Mouse (Mus musculus) 3T3-L1 (cell line): ENCODE measurements around the gene Lysmd4.

ENCODE experiments used
- DNase-seq: peaks from one replicate; pipeline ENCODE4 v3.0.0-alpha.2; 2015; ENCODE audit warnings: low read depth, low spot score

Lysmd4 gene

DNA sequence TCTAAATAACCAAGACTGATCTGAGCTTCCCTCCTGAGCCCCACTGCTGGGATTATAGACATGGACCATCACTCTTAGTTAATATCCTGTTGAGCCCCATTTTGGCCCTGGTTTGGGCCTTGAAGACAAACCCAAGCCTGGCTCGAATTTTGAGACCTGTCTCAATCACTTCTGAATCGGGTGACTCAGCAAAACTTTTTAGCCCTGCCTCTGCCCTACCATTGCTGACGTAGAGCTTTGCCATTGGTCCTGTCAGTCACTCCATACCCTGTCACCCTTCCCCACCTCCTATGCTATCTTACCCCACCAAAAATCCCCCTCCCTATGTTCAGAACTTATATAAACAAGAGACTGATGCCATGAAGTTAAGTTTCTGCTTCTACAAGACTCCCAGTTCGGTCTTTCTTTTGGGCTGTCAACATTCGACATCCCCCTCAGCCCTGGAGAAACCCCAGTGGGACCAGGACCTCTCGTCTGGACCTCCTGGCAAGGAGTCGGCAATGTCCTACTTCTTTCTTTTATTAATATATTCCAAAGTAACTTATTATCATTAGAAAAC, 119.8 kb downstream of the Lysmd4 start:
- DNase-seq: peak; percentile 9

DNA sequence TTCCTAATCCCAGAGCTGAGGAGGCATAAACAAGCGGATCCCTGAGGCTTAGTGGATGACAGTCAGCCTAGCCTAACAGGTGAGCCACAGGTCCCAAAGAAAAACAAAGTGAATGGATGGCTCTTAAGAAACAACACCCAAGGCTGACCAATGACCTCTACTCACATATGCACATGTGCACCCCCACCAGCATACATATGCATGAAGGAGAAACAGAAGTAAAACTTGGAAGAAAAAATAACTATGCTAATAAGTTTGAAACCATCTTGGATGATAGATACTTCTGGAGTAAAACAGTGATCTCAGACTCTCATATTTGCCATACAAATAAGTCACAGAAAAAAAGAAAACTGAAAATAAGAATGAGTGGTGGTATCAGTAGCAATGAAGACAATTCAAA, 122.1 kb downstream of the Lysmd4 start:
- no peak for DNase-seq

DNA sequence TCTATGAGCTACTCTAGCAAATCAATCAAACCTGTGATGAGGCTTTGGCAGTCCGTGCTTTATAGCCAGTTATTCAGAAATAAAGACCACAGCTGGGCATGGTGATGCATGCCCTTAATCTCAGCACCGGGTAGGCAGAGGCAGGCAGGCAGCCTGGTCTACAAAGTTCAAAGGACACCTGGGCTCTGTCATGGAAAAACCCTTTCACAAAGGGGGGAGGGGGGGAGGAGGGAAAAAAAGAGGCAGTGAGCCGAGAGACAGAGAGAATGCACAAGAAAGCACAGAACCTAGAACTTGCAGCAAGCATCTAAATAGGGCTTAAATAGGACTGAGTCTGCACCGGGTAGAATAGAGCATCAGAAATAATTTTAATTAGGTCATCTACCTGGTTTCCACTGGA, 130.6 kb downstream of the Lysmd4 start:
- DNase-seq: no peak

DNA sequence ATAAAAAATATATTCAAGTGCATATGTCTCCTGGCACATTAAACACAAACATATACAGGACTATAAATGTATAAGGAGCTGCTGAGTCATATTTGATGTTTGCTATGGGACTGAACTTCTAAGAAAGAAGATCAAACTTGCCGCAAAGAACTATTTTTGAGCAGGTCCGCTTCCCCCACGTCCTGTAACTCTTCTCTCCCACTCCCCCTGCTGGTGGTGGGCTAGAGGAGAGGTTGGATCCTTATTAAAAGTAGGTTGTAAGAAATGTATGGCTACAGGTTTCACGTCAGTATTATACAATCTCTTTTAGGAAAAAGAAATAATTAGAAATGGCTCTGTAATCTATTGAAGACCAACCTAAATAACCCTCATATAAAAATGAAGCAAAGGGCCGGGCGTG, 131.3 kb downstream of the Lysmd4 start:
- no peak for DNase-seq

DNA sequence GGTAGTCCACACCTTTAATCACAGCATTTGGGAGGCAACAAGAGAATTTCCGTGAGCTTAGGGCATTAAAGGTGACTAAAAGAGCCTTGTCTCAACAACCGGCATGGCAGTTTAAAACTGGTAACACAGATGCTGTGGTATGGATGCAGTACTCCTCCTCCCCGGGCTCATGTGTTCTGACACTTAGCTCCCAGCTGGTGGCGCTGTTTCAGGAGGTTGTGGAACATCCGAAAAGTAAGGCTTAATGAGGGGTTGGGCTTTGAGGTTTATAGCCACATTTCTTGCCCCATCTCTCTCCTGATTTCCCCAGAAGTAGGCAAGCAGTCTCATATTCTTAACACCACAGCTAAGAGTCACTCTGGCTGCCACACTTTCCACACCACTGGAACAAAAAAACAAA, 133.5 kb downstream of the Lysmd4 start:
- DNase-seq: no peak
